Mouse (Mus musculus): ENCODE results near the gene Mtf1.

DNA sequence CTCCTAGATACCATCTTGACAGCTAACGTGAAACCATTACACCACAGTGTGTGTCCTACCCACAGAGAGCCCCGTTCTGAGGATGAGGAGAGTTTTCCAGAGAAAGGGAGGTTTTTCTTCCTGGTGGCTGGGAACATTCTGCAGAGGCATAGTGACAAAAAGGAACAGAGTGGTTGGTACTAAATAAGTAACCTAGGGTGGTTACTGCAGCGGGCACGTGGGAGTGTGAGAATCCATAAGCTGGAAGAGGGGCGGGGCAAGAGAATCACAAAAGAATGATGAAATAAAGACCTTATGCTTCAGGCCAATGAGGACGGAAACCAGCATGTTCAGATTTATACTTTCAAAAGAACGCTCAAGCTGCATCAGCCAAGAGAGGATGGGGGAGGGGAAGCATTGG is 86.8 kb downstream of the Mtf1 start:
- TF ChIP-seq POLR2A (IDR thresholded peaks at IDR 0.05; ENCODE audit: low read depth, low read length), result no peak
- TF ChIP-seq CTCF (conservative IDR thresholded peaks at IDR 0.05; ENCODE audit: insufficient read depth, insufficient read length, low read depth, low read length), result no peak
